Mouse (Mus musculus) thymus, adult 2 months (tissue): ENCODE results near the gene Inca1. TPM values are rescaled to one million over a fixed set of nuclear protein-coding genes. Genes with fewer than 3 reads are reported as not detected.
A peak's percentile ranks its signal among the peaks of the same experiment; 100 is the strongest.

ENCODE experiments used
- DNase-seq: peaks from one replicate; pipeline ENCODE4 v3.0.0; 2021
- H3K27ac ChIP-seq: fragments of 200-500 bp; 2 replicates; pipeline ENCODE4 v1.5.1; 2012; ENCODE audit warnings: low read length, control low read depth; ENCODE audit not compliant: control insufficient read depth, insufficient read depth
- H3K27me3 ChIP-seq: fragments of 200-500 bp; 2 replicates; pipeline ENCODE4 v1.6.1; 2012; ENCODE audit warnings: mild to moderate bottlenecking, low read length, moderate library complexity, mixed read lengths; ENCODE audit not compliant: control insufficient read depth, insufficient read depth
- H3K36me3 ChIP-seq: fragments of 200-500 bp; 2 replicates; pipeline ENCODE4 v1.6.1; 2012; ENCODE audit warnings: mild to moderate bottlenecking, low read length, moderate library complexity; ENCODE audit not compliant: control insufficient read depth, insufficient read depth
- H3K4me1 ChIP-seq: fragments of 200-500 bp; replicated peaks from 2 replicates; pipeline ENCODE4 v1.6.1; 2012; ENCODE audit warnings: low read length; ENCODE audit not compliant: control insufficient read depth, insufficient read depth
- H3K4me3 ChIP-seq: fragments of 200-500 bp; 2 replicates; pipeline ENCODE4 v1.5.1; 2012; ENCODE audit warnings: mild to moderate bottlenecking, low read length, control low read depth, moderate library complexity; ENCODE audit not compliant: control insufficient read depth, insufficient read depth
- CTCF ChIP-seq: fragments of 200-500 bp; IDR thresholded peaks from 2 replicates; pipeline ENCODE4 v1.5.1; 2012; ENCODE audit warnings: mild to moderate bottlenecking, control low read depth, low read length, moderate library complexity, borderline replicate concordance; ENCODE audit not compliant: control insufficient read depth, poor library complexity, insufficient read depth; ENCODE audit errors: extremely low read depth
- POLR2A ChIP-seq: fragments of 200-500 bp; IDR thresholded peaks from 2 replicates; pipeline ENCODE4 v1.6.1; 2012; ENCODE audit warnings: mild to moderate bottlenecking, low read length, control low read depth, moderate library complexity; ENCODE audit not compliant: control insufficient read depth, poor library complexity, insufficient read depth; ENCODE audit errors: extremely low read depth
- WGBS: fragments of 180-500 bp; shearing (Covaris S2); methylation state at CpG from one replicate; pipeline ENCODE4 v1.1.7; 2018; 5-methylcytosine and 5-hydroxymethylcytosine counted together
- polyA plus RNA-seq: library from polyadenylated mRNA; depleted of rRNA; stranded (reverse); fragments of >200 nt; gene quantifications from 2 replicates; pipeline ENCODE4 v1.2.3, GENCODE M21; 2012

Inca1 gene
- polyA plus RNA-seq, 1 experiment: 1.9 TPM

GRCm38 (mm10) chr11:70674014-70674413, 25.9 kb downstream of the Inca1 start:
- DNase-seq: no peak
- H3K36me3 ChIP-seq: peaks cover 2% of the 10 kb centered on the region; the same call in 1 of the 2 replicates
- H3K27me3 ChIP-seq: no peaks in the 10 kb centered on the region
- H3K4me3 ChIP-seq: no peak overlapping the region
- 98% methylated on average over 6 of the region's 6 CpGs for WGBS
- TF ChIP-seq POLR2A: no peak
- TF ChIP-seq CTCF: no peak
- H3K27ac ChIP-seq: no peak overlapping the region
- H3K4me1 ChIP-seq: peaks cover 10% of the 10 kb centered on the region

GRCm38 (mm10) chr11:70671333-70672047, 28.5 kb downstream of the Inca1 start:
- peaks cover 21% of the 10 kb centered on the region for H3K4me1 ChIP-seq
- H3K4me3 ChIP-seq: no peak overlapping the region
- TF ChIP-seq POLR2A (no peak), CTCF (no peak)
- no peak overlapping the region for H3K27ac ChIP-seq
- 95% methylated on average over 16 of the region's 16 CpGs for WGBS
- no peaks in the 10 kb centered on the region for H3K27me3 ChIP-seq
- H3K36me3 ChIP-seq: no peaks in the 10 kb centered on the region
- DNase-seq: no peak

- WGBS: 82% methylated on average over 14 of the region's 14 CpGs
- TF ChIP-seq CTCF (no peak), POLR2A (no peak)
- H3K36me3 ChIP-seq: no peaks in the 10 kb centered on the region
- H3K4me3 ChIP-seq: no peak overlapping the region
- DNase-seq: no peak
- peaks cover 21% of the 10 kb centered on the region for H3K4me1 ChIP-seq
- H3K27me3 ChIP-seq: no peaks in the 10 kb centered on the region
- no peak overlapping the region for H3K27ac ChIP-seq
Measured at GRCm38 (mm10) chr11:70670483-70670882, 29.5 kb downstream of the Inca1 start.

- peak; percentile 94 for DNase-seq
- Histone ChIP-seq H3K27ac (peak overlapping the region; percentile 80), H3K4me3 (peak overlapping the region; percentile 76), H3K36me3 (peaks cover 5% of the 10 kb centered on the region), H3K4me1 (peaks cover 21% of the 10 kb centered on the region), H3K27me3 (no peaks in the 10 kb centered on the region)
- WGBS: 2% methylated on average over 31 of the region's 31 CpGs
- TF ChIP-seq CTCF: peak; percentile 71; the same call in 1 of the 2 replicates
- TF ChIP-seq POLR2A: no peak; the same call in 1 of the 2 replicates
Measured at GRCm38 (mm10) chr11:70669582-70670345, 30.2 kb downstream of the Inca1 start.

GRCm38 (mm10) chr11:70668771-70669505, 31.0 kb downstream of the Inca1 start, which contains the start of gene Spag7:
TSS of gene Spag7 (minus strand) at chr11:70669416.
- Histone ChIP-seq H3K27ac (peak within 1 kb of the TSS; percentile 89), H3K4me3 (peak within 1 kb of the TSS; percentile 76), H3K4me1 (peaks cover 15% of the 10 kb centered on the region), H3K27me3 (no peaks in the 10 kb centered on the region), H3K36me3 (peaks cover 13% of the 10 kb centered on the region)
- TF ChIP-seq CTCF (no peak), POLR2A (peak; percentile 53; the same call in 1 of the 2 replicates)
- DNase-seq: peak; percentile 96
- WGBS: under 1% methylated on average over 44 of the region's 44 CpGs

- Histone ChIP-seq H3K4me3 (peak overlapping the region; percentile 76), H3K27me3 (no peaks in the 10 kb centered on the region), H3K27ac (peak overlapping the region; percentile 74), H3K36me3 (peaks cover 19% of the 10 kb centered on the region), H3K4me1 (peaks cover 15% of the 10 kb centered on the region)
- TF ChIP-seq POLR2A (no peak), CTCF (no peak)
- no peak for DNase-seq
- 2% methylated on average over 15 of the region's 15 CpGs for WGBS
Measured at GRCm38 (mm10) chr11:70668335-70668770, 31.6 kb downstream of the Inca1 start.
